Mouse (Mus musculus) embryo, embryonic 9.5 days (tissue): ENCODE measurements at regions not wholly inside any gene's neighbourhood (a gene's known extent, or its start where the extent isn't known, plus 50 kb on each side); places are given as distances from the start of the nearest gene placed in this dataset.

Experiments used
- DNase-seq: peaks from one replicate; pipeline ENCODE4 v3.0.0-alpha.2; 2017; ENCODE audit errors: extremely low spot score

DNA sequence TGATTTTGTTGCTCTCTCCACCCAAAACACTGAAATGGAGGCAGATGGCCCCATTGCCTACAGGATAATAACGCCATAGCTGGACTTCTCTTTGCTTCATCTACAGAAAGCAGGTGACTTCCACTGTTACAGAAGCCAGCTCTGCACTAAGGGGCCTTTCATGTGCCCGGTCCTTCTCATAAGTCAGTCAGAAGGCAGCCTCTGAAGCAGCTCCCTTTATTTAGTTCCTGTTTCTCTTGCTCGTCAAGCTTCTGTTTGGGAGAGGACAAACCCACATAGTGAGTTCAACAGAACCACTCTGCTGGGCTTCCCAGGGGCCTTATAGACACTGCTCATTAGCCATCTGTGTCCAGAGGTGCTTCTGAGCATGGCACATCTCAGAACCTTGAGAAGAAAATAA, 205.1 kb upstream of the Hhip start:
- DNase-seq: no peak

DNA sequence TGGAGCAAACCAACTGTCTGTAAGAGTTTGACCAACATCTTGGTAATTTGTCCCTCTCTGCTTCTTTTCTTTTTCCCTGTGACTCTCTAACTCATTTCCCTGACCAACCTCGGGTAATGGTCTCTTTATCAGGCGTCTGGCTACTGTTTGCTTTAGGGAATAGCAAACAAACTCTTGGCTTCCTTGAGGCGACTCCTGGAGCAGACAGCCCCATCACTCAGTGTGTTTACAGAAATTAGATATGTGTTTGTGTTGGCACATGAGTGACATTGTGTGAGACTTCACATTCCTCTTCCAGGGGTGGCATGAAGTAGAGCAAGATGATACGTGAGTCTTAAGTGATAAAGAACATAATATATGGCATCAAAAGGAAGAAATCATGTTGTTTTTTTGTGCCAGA, 195.7 kb upstream of the Hhip start:
- no peak for DNase-seq

DNA sequence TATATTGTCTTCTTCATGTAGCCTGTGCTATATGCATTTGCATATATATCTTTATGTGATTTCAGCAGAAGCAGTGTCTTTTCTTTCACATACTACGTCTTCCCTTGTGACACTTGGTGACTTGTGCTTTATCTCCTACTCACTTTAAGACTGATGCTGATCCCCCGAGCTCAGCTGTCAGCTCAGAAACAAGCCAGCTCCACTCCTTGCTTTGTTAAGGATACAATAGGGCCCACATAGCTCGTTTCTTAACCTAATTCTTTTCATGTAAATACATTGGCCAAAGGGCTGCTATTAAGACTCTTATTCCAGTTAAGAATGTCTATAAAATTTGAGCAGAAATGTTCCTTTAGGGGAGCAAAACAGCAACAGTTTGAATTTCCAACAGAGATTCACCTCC, 193.8 kb upstream of the Hhip start:
- DNase-seq: no peak

DNA sequence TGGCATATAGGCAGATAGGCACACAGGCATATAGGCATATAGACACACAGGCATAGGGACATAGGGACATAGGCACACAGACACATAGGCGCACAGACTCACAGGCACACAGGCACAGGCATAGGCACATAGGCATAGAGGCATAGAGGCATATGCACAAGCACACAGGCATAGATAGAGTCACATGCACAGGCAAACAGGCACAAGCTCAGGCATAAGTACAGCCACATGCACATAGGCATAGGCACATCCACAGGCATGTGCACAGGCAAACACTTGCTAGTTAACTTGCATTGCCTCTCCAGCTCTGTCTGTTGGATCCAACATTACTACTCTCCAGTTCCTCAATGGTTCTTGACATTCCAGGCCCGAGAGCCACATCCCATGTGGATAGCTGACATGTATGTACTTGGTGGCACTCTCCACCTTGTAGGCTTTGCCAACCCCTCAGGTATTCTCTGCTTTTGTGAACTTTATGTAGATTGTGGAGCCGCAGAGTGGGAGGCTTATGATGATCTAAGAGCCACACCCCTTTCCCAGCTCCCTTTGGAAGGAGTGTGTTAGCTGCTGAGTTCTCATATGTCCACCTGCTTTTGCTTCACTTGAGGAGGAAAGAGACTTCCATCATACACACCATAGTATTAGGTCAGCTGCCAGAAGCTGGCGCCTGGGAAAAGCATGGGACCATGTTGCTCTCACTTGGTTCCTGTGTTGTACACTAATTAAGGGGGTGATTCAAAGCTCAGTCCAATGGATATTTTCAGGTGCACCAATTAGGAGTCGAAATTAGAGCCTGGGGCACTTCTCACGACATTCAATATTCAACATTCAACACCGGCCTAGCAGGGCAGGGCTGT, 192.7 kb upstream of the Hhip start:
- DNase-seq: no peak

DNA sequence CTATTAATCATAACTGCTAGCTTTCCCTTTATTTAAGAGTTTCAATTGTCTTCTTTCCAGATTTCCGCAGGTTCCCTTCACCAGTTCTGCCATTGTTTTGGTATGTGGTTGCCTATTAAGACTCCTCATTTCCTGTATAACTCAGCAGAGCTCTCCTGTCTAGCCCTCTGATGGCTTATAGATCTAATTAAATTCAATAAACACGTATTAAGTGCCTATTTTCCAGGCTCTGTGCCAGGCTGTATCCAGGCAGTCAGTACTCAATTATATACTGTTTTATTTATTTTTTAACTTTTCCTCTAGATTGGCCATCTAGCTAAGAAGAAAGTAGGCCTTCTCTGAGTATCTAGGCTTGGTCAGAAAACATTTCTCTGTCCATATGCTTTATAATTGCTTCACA, 192.0 kb upstream of the Hhip start:
- no peak for DNase-seq

DNA sequence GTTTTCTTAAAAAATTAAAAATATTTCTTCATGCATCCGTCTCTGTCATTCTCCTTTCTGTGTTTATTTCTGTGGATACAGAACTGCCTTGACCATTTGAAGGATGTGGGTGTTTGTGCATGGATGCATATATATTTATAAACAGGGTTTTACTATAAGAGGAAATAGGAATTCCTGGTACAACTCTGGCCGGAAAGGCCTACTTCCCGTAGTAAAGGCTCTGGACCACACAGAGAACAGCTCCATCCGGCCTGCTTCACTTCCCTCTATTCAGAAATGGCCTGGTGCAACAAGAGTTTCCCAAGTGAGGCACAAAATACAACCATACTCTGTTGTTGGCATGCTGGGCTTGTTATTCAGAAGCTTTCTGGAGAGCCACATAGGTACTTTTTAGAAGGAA, 182.1 kb upstream of the Hhip start:
- DNase-seq: no peak

DNA sequence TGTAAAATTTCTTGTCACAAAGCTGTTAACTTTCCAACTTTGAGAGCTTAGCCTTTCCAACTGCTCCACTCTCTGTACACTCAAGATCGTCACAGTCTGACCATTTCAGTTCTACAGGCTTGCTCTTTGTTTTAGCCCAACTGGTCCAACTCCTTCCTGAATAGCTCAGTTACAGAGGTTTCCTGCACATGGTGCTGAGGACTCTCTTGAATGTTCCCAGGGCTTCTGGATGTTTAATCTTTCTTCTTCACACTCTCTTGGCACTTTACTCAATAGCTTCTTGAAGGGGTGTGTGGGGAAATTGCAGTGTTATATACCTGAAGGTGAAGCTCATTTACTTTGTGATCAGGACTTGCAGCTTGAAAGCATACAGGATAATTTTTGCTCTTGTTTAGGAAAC, 152.6 kb upstream of the Hhip start:
- DNase-seq: no peak

DNA sequence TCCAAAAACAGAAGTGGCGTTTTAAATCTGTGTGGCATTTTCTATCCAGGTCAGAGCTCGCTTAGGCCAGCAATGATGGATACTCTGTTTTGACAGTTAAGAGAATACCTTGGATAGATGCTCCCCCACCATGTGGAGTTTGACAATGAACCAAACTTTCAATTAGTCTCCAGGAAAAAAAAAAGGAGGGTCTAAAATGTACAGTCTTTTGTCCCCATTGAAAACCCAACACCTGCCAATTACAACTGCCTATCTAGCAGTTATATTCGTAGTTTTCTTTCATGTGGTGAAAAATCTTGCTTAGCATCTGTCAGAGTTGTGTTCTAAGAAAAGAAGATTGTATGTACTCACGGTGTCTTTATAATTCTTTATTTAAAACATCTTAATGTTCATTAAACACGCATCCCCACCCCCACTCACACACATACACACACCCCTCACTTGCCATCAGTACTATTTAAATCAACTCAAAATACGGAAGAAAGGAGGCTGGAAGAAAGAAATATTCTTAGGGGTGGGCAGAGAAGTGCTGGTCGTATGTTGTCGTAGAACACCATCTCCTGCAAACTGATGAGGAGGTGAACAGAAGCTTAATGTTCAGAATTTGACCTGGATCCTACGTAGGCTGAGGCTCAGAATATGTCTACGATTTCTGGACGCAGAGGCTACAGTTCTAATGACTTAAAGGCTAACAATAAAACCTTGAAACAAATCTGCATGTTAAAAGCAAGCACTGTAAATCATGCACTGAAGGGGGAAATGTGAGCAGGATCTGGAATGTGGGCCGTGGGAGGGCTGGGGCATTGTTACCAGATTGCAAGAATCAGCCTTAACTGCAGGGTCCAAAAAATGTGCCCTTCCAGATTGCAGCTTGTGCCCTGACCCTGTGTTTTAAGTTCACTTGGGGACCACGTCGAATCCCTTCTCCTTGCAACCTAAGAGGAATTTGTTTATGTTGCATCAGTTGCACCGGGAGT, 147.2 kb upstream of the Hhip start:
- peak; percentile 29 for DNase-seq

DNA sequence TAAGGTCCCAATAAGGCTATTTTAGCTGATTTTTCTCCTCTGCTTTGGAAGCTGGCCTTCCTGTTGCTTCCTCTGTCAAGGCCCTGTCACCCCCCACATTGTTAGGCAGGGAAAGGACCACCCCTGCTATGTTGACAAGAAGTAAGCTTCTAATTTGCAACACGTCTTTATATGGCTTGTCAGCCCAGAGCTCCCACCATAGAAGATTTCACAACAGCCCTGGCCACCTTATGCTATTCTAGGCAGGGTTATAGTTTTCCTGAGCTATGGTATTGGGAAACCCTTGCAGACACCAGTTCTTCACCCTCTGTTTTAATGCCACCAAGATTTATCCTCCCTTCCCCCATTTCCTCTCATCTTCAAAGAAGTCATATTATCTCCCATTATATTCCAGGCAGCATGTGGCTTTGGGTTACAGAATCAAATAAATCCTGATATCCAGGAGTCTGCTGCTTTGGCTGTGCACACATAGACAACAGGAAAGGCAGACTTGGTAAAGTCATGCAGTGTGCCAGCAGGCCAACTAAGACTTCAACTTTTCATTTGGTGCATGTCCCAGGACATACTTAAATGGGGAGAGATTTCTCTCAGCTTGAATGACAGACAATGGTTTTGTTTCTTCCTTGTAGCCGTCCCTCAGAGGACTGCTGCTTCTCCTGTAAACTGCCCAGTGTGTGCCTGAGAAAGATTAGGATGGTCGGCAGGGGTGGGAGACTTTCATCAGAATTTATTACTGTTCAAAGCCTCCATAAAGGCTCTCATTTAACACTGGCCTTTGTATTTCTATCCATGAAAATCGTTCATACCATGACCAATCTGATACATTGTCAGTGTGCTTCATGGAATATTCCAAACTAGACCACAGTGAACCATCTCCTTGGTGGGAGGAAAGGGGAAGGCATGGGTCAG, 146.2 kb upstream of the Hhip start:
- no peak for DNase-seq

DNA sequence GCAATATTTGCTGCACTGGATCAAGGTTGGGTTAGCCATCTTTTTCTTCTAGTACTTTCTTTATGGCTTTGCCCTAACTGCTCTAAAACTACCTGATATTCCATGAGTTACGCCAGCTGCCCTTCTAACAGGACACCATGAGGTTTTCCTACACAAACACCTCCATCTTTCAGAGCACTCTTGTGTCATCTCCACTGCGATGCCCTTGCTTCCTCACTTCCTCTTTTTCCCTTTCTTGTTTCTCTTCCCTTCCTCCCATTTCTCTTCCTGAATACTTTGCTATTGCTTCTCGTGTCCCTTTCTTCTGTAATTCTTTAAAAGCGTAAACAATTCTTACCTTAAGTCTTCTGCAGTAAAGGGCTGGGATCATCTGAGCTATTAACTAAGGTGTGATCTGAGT, 139.9 kb upstream of the Hhip start:
- DNase-seq: no peak

DNA sequence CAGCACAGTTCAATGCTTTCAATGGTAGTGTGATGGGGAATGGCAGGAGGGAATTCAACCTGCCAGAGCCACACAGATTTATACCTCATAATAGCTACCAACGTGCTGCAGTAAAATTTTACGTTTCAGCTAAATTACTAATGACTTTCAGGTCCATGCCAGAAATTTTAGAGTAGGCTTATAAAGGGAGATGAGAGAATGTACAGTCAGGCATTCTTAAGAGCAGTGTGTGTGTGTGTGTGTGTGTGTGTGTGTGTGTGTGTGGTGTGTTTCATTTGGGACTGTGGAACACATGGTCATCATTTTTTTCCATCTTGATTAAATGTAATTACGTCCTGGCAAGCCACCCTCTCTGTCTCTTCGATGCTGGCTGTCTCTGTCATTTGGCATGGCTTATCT, 132.7 kb upstream of the Hhip start:
- DNase-seq: no peak

DNA sequence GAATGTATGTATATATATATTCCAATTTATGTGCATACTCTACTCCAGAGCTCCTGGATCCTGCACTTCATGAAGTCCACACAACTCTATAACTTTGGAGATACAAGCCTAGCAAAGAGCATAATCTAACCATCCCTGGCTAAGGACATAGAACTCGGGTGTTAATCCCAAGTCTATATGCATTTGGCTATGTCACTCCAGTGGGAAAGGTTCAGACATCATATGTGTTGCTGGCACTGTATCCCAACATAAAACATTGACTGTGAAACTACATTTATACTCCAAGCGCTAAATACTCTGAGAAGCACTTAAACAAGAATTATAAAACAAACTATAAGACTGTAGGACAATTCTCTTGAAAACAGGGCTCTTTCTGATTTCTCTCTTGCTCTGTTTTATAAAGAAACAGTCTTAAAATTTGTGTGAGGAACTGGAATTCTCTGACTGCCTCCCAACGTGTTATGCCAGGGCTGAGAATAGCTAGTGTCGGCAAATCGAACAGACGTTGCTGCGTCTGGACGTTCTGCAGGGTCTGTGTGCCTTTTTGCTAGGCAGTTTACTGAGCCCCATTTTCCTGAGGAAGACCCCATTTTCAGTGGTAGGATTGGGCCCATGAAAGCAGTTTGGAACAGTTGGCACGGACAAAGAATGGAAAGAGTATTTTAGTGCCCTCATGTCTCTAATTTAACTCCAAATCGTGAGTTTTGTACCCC, 132.1 kb upstream of the Hhip start:
- no peak for DNase-seq

DNA sequence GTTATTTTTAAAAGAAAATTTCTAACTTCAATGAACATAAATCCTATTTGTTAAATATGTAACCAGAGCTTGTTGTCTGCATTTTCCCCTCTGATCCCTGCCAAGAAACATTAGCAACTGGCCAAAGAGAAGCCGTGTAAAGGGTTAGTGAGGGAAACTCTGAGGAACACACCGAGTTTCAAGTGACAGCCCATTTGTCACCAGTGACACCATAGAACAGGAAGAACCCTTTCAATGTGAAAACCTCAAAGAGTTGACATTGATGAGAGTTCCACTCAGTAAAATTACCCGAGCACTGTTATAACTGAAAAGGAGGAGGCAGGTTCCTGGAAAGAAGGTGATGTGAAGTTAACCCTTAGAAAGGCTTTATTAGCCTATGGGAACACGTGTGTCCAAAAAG, 127.5 kb upstream of the Hhip start:
- DNase-seq: no peak

DNA sequence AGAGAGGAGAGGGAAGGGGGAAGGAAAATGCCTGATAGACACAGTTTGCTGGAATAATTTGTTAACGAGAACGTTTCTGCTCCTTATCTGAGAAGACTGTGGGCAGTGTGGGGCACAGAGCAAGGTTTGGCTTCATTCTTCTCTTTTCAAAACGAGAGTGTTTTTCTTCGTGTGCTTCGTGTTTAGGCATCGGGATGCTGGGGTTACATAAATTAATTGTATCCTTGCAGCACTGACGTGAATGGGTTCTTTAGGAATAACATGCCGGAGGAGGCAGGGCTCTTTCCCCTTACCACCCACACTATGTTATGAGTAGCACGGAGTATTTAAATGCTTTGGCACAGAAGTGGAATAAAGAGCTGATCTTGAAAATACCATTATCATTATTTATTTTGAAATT, 110.9 kb upstream of the Hhip start:
- no peak for DNase-seq

DNA sequence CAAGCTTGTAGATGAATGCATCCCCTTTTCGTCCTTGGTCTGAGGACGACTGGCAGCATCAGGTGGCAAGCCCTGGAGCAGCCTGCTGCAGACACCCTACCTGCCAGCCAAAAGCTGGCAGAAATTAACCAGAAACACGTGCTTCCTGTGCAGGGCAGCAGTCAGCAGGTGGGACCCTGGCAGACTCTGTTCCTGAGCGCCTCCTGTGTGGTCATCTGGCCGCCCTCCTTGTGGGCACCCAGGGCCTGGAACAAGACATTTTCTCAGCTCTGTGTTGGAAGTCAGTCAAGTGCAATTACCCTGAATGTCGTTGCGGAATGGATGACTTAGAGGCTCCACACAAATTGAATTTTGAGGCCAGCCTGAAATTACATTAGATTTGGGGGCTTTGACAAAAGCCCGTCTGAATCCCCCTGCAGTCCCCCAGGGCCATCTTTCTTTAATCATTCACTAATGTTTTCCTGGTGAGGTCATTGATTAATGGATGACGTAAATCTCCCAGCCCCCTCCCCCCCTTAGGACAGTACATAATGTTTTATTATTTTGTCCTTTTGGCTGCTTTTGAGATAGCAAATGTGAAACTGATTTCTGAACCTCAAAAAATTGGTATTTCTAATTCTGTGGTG, 91.8 kb upstream of the Hhip start:
- no peak for DNase-seq

DNA sequence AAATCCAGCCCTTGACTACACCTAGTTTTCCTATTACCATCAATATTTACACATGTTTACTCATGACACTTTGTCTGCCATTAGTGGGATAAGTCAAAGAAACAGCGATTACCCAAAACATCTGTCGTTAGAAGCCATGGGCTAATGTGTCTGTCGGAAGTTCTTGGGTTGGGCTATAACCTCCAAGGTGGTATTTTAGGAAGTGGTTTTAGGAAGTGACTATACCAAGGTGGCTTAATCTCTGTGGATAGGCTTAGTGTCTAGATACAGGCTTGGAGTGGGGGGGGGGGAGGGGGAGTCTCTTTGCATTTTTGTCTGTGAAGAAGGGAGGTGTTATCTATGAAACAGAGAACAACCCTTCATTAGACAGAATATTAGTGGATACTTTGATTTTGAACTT, 90.1 kb upstream of the Hhip start:
- DNase-seq: no peak

DNA sequence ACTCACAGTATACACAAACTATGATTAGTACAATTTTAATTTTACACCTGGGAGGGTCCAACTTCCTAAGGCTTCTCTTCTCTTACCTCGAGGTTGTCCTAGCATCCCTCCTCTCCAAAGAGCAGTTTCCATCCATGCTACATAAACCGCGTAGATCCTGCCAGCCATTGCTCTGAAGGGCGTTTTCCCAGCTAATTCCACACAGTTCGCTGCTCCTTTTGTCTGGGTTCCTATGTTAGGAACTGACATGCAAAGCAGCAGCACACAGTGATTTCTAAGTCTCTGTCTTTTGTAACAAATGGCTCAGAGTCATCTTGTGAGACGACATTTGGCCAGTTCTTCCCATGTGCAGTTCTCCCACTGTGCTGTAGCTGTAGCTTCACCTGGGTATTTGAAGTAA, 80.7 kb upstream of the Hhip start:
- DNase-seq: no peak

DNA sequence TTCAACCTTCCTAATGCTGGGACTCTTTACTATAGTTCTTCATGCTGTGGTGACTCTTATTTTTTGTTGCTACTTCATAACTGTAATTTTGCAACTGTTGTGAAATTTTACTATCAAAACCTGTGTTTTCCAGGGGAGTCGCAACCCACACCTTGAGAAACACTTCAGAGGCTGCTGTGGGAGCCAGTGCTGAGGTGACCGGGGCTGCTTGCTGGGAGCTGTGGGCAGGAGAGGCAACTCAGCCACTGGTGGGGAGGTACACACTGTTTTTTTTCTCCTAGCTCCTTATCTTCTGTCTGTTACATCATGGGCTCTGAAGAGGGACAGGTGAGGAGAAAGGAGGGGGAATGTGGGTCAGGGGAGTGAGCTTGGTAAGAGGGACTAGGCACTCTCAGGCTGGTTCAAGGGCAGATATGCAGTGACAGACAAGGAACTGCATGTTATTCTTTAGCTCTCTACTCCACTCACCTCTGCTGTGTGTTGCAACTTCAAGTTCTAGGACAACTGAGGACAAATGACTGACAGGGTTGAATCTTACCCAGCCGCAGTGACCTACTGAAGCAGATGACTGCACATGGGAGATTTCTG, 62.7 kb upstream of the Hhip start:
- DNase-seq: no peak

DNA sequence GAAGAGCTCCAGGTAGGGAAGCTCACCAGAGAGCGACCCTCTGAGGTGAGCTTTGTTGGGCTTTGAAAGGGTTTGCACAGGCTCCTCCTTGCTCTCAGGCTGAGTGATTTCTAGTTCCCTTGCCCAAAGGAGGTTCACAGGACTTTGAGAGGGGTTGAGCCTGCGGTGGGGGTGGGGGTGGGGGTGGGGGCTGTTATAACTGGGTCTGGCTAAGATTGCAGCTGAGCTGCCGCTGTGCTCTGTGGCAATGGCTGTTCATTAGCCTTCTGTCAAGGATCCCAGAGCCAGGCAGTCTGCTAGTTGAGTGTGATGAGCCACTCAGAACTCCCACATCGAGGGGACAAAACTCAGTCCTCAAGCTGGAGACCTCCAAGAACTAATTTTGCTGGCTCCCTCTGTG, 59.5 kb upstream of the Hhip start:
- DNase-seq: no peak
